Mouse (Mus musculus) hindbrain, postnatal 0 days (tissue): ENCODE data around the gene Itga2. TPM values are rescaled to one million over a fixed set of nuclear protein-coding genes. Genes with fewer than 3 reads are reported as not detected.

Experiments used
- ATAC-seq: fragments of 200-750 bp; cut with Nextera tagmentation; 2 replicates; pipeline ENCODE4 v1.8.0; 2017; ENCODE audit warnings: mild to moderate bottlenecking, moderate TSS enrichment, moderate library complexity
- DNase-seq: peaks from one replicate; pipeline ENCODE4 v3.0.0-alpha.2; 2015; ENCODE audit warnings: low spot score
- H3K27ac ChIP-seq: fragments of 300-500 bp; sonication (generic); 2 replicates; pipeline ENCODE4 v1.5.1; 2014; ENCODE audit warnings: mild to moderate bottlenecking
- H3K27me3 ChIP-seq: fragments of 300-500 bp; sonication (generic); 2 replicates; pipeline ENCODE4 v1.6.1; 2014; ENCODE audit warnings: low read length, mixed read lengths; ENCODE audit not compliant: insufficient read depth
- H3K36me3 ChIP-seq: fragments of 300-500 bp; sonication (generic); 2 replicates; pipeline ENCODE4 v1.6.1; 2014; ENCODE audit warnings: low read length, mixed read lengths; ENCODE audit not compliant: insufficient read depth
- H3K4me1 ChIP-seq: fragments of 300-500 bp; sonication (generic); 2 replicates; pipeline ENCODE4 v1.6.1; 2014; ENCODE audit warnings: antibody characterized with exemption, low read length, mixed read lengths; ENCODE audit not compliant: insufficient read depth
- H3K4me2 ChIP-seq: fragments of 300-500 bp; sonication (generic); 2 replicates; pipeline ENCODE4 v1.6.1; 2014; ENCODE audit warnings: low read depth, mild to moderate bottlenecking, low read length, moderate library complexity, mixed read lengths
- H3K4me3 ChIP-seq: fragments of 300-500 bp; sonication (generic); 2 replicates; pipeline ENCODE4 v1.5.1; 2014; ENCODE audit warnings: low read length
- H3K9ac ChIP-seq: fragments of 300-500 bp; sonication (generic); replicated peaks from 2 replicates; pipeline ENCODE4 v1.6.1; 2014; ENCODE audit warnings: mild to moderate bottlenecking, low read length, moderate library complexity, mixed read lengths
- H3K9me3 ChIP-seq: fragments of 300-500 bp; sonication (generic); 2 replicates; pipeline ENCODE4 v1.6.1; 2016; ENCODE audit warnings: low read length, mixed read lengths
- CTCF ChIP-seq: IDR thresholded peaks from 2 replicates; pipeline ENCODE4 v1.5.1; 2016; ENCODE audit warnings: antibody characterized with exemption, control low read depth, low read depth
- WGBS: fragments of 180-500 bp; shearing (Covaris S2); extraction: QIAGEN DNeasy Blood & Tissue Kit; methylation state at CpG from one replicate; pipeline ENCODE4 v1.1.7; 2014; 5-methylcytosine and 5-hydroxymethylcytosine counted together
- polyA plus RNA-seq: library from polyadenylated mRNA; unstranded; fragments of >200 nt; fragmentation: Nextera tagmentation; extraction: Ambion mirVana; gene quantifications from 2 replicates; pipeline ENCODE4 v1.2.1, GENCODE M21; 2015
- total RNA-seq: library from RNA; depleted of rRNA; stranded (reverse); fragments of >200 nt; gene quantifications from 2 replicates; pipeline ENCODE4 v1.2.3, GENCODE M21; 2014

Gene Itga2
- total and polyA plus RNA-seq, 2 experiments from 2014 or later, result 1.3 to 3.6 TPM

GRCm38 (mm10) chr13:114843318-114843717 is 88.6 kb downstream of the Itga2 start:
- H3K9me3 ChIP-seq, result no peaks in the 10 kb centered on the region
- no peak overlapping the region for H3K27ac ChIP-seq
- no peak overlapping the region for H3K4me3 ChIP-seq
- DNase-seq (no peak), ATAC-seq (no peak)
- no peak overlapping the region for H3K4me2 ChIP-seq
- no peaks in the 10 kb centered on the region for H3K36me3 ChIP-seq
- TF ChIP-seq CTCF, result no peak
- no peaks in the 10 kb centered on the region; the same call in 1 of the 2 replicates for H3K4me1 ChIP-seq
- no peak overlapping the region for H3K9ac ChIP-seq
- WGBS, result 86% methylated on average over 1 of the region's 1 CpGs
- no peaks in the 10 kb centered on the region for H3K27me3 ChIP-seq

- H3K27me3 ChIP-seq, result no peaks in the 10 kb centered on the region
- TF ChIP-seq CTCF, result no peak
- H3K4me3 ChIP-seq, result no peak overlapping the region
- H3K27ac ChIP-seq, result no peak overlapping the region
- no peaks in the 10 kb centered on the region; the same call in 1 of the 2 replicates for H3K4me1 ChIP-seq
- H3K36me3 ChIP-seq, result no peaks in the 10 kb centered on the region
- H3K9ac ChIP-seq, result no peak overlapping the region
- no peaks in the 10 kb centered on the region for H3K9me3 ChIP-seq
- no peak overlapping the region for H3K4me2 ChIP-seq
- WGBS, result 93% methylated on average over 4 of the region's 4 CpGs
- no peak for ATAC-seq
- DNase-seq, result no peak
Observed at GRCm38 (mm10) chr13:114840545-114840944, 91.4 kb downstream of the Itga2 start.

- no peak for TF ChIP-seq CTCF
- H3K9me3 ChIP-seq, result no peaks in the 10 kb centered on the region
- no peaks in the 10 kb centered on the region; the same call in 1 of the 2 replicates for H3K4me1 ChIP-seq
- H3K4me3 ChIP-seq, result no peak overlapping the region
- ATAC-seq, result peak; percentile 59; the same call in 1 of the 2 replicates
- H3K27ac ChIP-seq, result peak overlapping the region; percentile 71
- H3K27me3 ChIP-seq, result no peaks in the 10 kb centered on the region
- no peaks in the 10 kb centered on the region for H3K36me3 ChIP-seq
- no peak overlapping the region for H3K4me2 ChIP-seq
- no peak overlapping the region for H3K9ac ChIP-seq
- DNase-seq, result peak; percentile 15
- 59% methylated on average over 9 of the region's 9 CpGs for WGBS
Observed at GRCm38 (mm10) chr13:114839098-114839497, 92.8 kb downstream of the Itga2 start.

GRCm38 (mm10) chr13:114838535-114838990 is 93.3 kb downstream of the Itga2 start:
- Histone ChIP-seq H3K9ac (no peak overlapping the region), H3K36me3 (no peaks in the 10 kb centered on the region), H3K27ac (peak overlapping the region; percentile 71), H3K9me3 (no peaks in the 10 kb centered on the region), H3K4me3 (no peak overlapping the region), H3K27me3 (no peaks in the 10 kb centered on the region), H3K4me2 (no peak overlapping the region), H3K4me1 (no peaks in the 10 kb centered on the region; the same call in 1 of the 2 replicates)
- 25% methylated on average over 5 of the region's 5 CpGs for WGBS
- TF ChIP-seq CTCF, result peak; percentile 11; the same call in 1 of the 2 replicates
- DNase-seq (peak; percentile 88), ATAC-seq (peak; percentile 93)

GRCm38 (mm10) chr13:114837061-114837460 is 94.8 kb downstream of the Itga2 start:
- H3K36me3 ChIP-seq, result no peaks in the 10 kb centered on the region
- no peak overlapping the region for H3K4me2 ChIP-seq
- no peak for TF ChIP-seq CTCF
- no peak overlapping the region for H3K4me3 ChIP-seq
- H3K4me1 ChIP-seq, result no peaks in the 10 kb centered on the region; the same call in 1 of the 2 replicates
- no peaks in the 10 kb centered on the region for H3K9me3 ChIP-seq
- no peak overlapping the region for H3K9ac ChIP-seq
- H3K27me3 ChIP-seq, result no peaks in the 10 kb centered on the region
- no peak for ATAC-seq
- 89% methylated on average over 7 of the region's 7 CpGs for WGBS
- no peak for DNase-seq
- H3K27ac ChIP-seq, result no peak overlapping the region

GRCm38 (mm10) chr13:114834580-114834979 is 97.3 kb downstream of the Itga2 start:
- DNase-seq, result no peak
- WGBS, result 56% methylated on average over 2 of the region's 2 CpGs
- H3K36me3 ChIP-seq, result no peaks in the 10 kb centered on the region; the same call in 1 of the 2 replicates
- H3K4me1 ChIP-seq, result no peaks in the 10 kb centered on the region; the same call in 1 of the 2 replicates
- no peak overlapping the region for H3K4me2 ChIP-seq
- no peak overlapping the region for H3K4me3 ChIP-seq
- TF ChIP-seq CTCF, result 0 out of 2 replicates have a peak, but pooled peaks have one; percentile 1
- ATAC-seq, result no peak
- H3K9me3 ChIP-seq, result no peaks in the 10 kb centered on the region
- no peak overlapping the region for H3K27ac ChIP-seq
- no peaks in the 10 kb centered on the region for H3K27me3 ChIP-seq
- H3K9ac ChIP-seq, result no peak overlapping the region

GRCm38 (mm10) chr13:114833351-114833750 is 98.5 kb downstream of the Itga2 start:
- no peak overlapping the region for H3K27ac ChIP-seq

More at GRCm38 (mm10) chr13:114833351-114833750, 98.5 kb downstream of the Itga2 start:
- ATAC-seq, result no peak
- H3K9me3 ChIP-seq, result no peaks in the 10 kb centered on the region
- TF ChIP-seq CTCF, result no peak
- no peaks in the 10 kb centered on the region for H3K4me1 ChIP-seq
- H3K36me3 ChIP-seq, result peaks cover under 1% of the 10 kb centered on the region; the same call in 1 of the 2 replicates
- no peak overlapping the region for H3K4me2 ChIP-seq
- DNase-seq, result no peak
- 91% methylated on average over 4 of the region's 4 CpGs for WGBS
- H3K4me3 ChIP-seq, result no peak overlapping the region
- H3K9ac ChIP-seq, result no peak overlapping the region
- H3K27me3 ChIP-seq, result no peaks in the 10 kb centered on the region
